Mouse (Mus musculus): Measurements from ENCODE around the gene Elmod1. TPM values are rescaled to one million over a fixed set of nuclear protein-coding genes. Genes with fewer than 3 reads are reported as not detected.

Elmod1 gene
- polyA plus RNA-seq, 1 experiment from 2014 or later: 19.3 TPM

GRCm38 (mm10) chr9:53899836-53900235 lies 75.3 kb downstream of the Elmod1 start:
- Histone ChIP-seq H3K9me3 (ENCODE audit: control insufficient read depth, low read length) (no peaks in the 10 kb centered on the region), H3K27ac (replicated peaks; ENCODE audit: low read depth, low read length) (no peak overlapping the region), H3K4me3 (replicated peaks; ENCODE audit: low read depth, low read length) (no peak overlapping the region), H3K4me1 (ENCODE audit: control insufficient read depth, insufficient read depth, low read length) (no peaks in the 10 kb centered on the region), H3K9ac (replicated peaks; ENCODE audit: low read length) (no peak overlapping the region), H3K4me2 (ENCODE audit: low read length) (no peak overlapping the region), H3K36me3 (ENCODE audit: control insufficient read depth, insufficient read depth, low read length) (no peaks in the 10 kb centered on the region), H3K27me3 (ENCODE audit: control insufficient read depth, insufficient read depth, low read length) (no peaks in the 10 kb centered on the region)
- no peak for DNase-seq
- no peak for ATAC-seq (ENCODE audit: low FRiP score, low TSS enrichment)
- WGBS: 88% methylated on average over 6 of the region's 6 CpGs

GRCm38 (mm10) chr9:53895827-53896226 lies 79.3 kb downstream of the Elmod1 start:
- H3K27ac ChIP-seq (replicated peaks; ENCODE audit: low read depth, low read length): no peak overlapping the region
- no peak overlapping the region for H3K4me3 ChIP-seq (replicated peaks; ENCODE audit: low read depth, low read length)
- DNase-seq (no peak), ATAC-seq (ENCODE audit: low FRiP score, low TSS enrichment) (no peak)
- no peaks in the 10 kb centered on the region for H3K9me3 ChIP-seq (ENCODE audit: control insufficient read depth, low read length)
- H3K27me3 ChIP-seq (ENCODE audit: control insufficient read depth, insufficient read depth, low read length): no peaks in the 10 kb centered on the region
- no peaks in the 10 kb centered on the region for H3K4me1 ChIP-seq (ENCODE audit: control insufficient read depth, insufficient read depth, low read length)
- no peak overlapping the region for H3K4me2 ChIP-seq (ENCODE audit: low read length)
- no peaks in the 10 kb centered on the region for H3K36me3 ChIP-seq (ENCODE audit: control insufficient read depth, insufficient read depth, low read length)
- 75% methylated on average over 7 of the region's 7 CpGs for WGBS
- no peak overlapping the region for H3K9ac ChIP-seq (replicated peaks; ENCODE audit: low read length)

- Histone ChIP-seq H3K9ac (replicated peaks; ENCODE audit: low read length) (no peak overlapping the region), H3K27me3 (ENCODE audit: control insufficient read depth, insufficient read depth, low read length) (no peaks in the 10 kb centered on the region), H3K27ac (replicated peaks; ENCODE audit: low read depth, low read length) (no peak overlapping the region), H3K36me3 (ENCODE audit: control insufficient read depth, insufficient read depth, low read length) (no peaks in the 10 kb centered on the region), H3K9me3 (ENCODE audit: control insufficient read depth, low read length) (no peaks in the 10 kb centered on the region), H3K4me3 (replicated peaks; ENCODE audit: low read depth, low read length) (no peak overlapping the region), H3K4me2 (ENCODE audit: low read length) (no peak overlapping the region), H3K4me1 (ENCODE audit: control insufficient read depth, insufficient read depth, low read length) (no peaks in the 10 kb centered on the region)
- DNase-seq: peak; percentile 88
- 0% methylated on average over 1 of the region's 1 CpGs for WGBS
- peak; percentile 27; the same call in 1 of the 2 replicates for ATAC-seq (ENCODE audit: low FRiP score, low TSS enrichment)
Observed at GRCm38 (mm10) chr9:53890075-53890474, 85.0 kb downstream of the Elmod1 start.

- Histone ChIP-seq H3K9me3 (ENCODE audit: control insufficient read depth, low read length) (no peaks in the 10 kb centered on the region), H3K4me1 (ENCODE audit: control insufficient read depth, insufficient read depth, low read length) (no peaks in the 10 kb centered on the region), H3K4me2 (ENCODE audit: low read length) (no peak overlapping the region), H3K9ac (replicated peaks; ENCODE audit: low read length) (no peak overlapping the region), H3K36me3 (ENCODE audit: control insufficient read depth, insufficient read depth, low read length) (no peaks in the 10 kb centered on the region), H3K27ac (replicated peaks; ENCODE audit: low read depth, low read length) (0 out of 2 replicates have a peak overlapping the region, but pooled peaks have one; percentile 32), H3K4me3 (replicated peaks; ENCODE audit: low read depth, low read length) (no peak overlapping the region), H3K27me3 (ENCODE audit: control insufficient read depth, insufficient read depth, low read length) (no peaks in the 10 kb centered on the region)
- DNase-seq (peak; percentile 39), ATAC-seq (ENCODE audit: low FRiP score, low TSS enrichment) (peak; percentile 34)
- WGBS: 75% methylated on average over 23 of the region's 23 CpGs
Observed at GRCm38 (mm10) chr9:53883588-53884280, 91.4 kb downstream of the Elmod1 start.

GRCm38 (mm10) chr9:53877423-53877822 lies 97.7 kb downstream of the Elmod1 start:
- H3K4me2 ChIP-seq (ENCODE audit: low read length): no peak overlapping the region
- ATAC-seq (ENCODE audit: low FRiP score, low TSS enrichment) (no peak), DNase-seq (no peak)
- no peaks in the 10 kb centered on the region for H3K4me1 ChIP-seq (ENCODE audit: control insufficient read depth, insufficient read depth, low read length)
- no peak overlapping the region for H3K27ac ChIP-seq (replicated peaks; ENCODE audit: low read depth, low read length)
- WGBS: 57% methylated on average over 2 of the region's 2 CpGs
- H3K27me3 ChIP-seq (ENCODE audit: control insufficient read depth, insufficient read depth, low read length): no peaks in the 10 kb centered on the region
- no peaks in the 10 kb centered on the region for H3K9me3 ChIP-seq (ENCODE audit: control insufficient read depth, low read length)
- no peak overlapping the region for H3K4me3 ChIP-seq (replicated peaks; ENCODE audit: low read depth, low read length)
- no peaks in the 10 kb centered on the region for H3K36me3 ChIP-seq (ENCODE audit: control insufficient read depth, insufficient read depth, low read length)
- H3K9ac ChIP-seq (replicated peaks; ENCODE audit: low read length): no peak overlapping the region

GRCm38 (mm10) chr9:53873239-53873638 lies 101.9 kb downstream of the Elmod1 start:
- Histone ChIP-seq H3K36me3 (ENCODE audit: control insufficient read depth, insufficient read depth, low read length) (no peaks in the 10 kb centered on the region), H3K4me2 (ENCODE audit: low read length) (no peak overlapping the region), H3K27ac (replicated peaks; ENCODE audit: low read depth, low read length) (no peak overlapping the region), H3K4me3 (replicated peaks; ENCODE audit: low read depth, low read length) (no peak overlapping the region), H3K27me3 (ENCODE audit: control insufficient read depth, insufficient read depth, low read length) (no peaks in the 10 kb centered on the region), H3K4me1 (ENCODE audit: control insufficient read depth, insufficient read depth, low read length) (no peaks in the 10 kb centered on the region), H3K9ac (replicated peaks; ENCODE audit: low read length) (no peak overlapping the region), H3K9me3 (ENCODE audit: control insufficient read depth, low read length) (no peaks in the 10 kb centered on the region)
- no peak for ATAC-seq (ENCODE audit: low FRiP score, low TSS enrichment)
- DNase-seq: no peak
- WGBS: 93% methylated on average over 8 of the region's 8 CpGs

Other genes starting within 250 kb of the Elmod1 start
- gene Slc35f2, start 203.8 kb downstream of the Elmod1 start, polyA plus RNA-seq (2014; fragmentation: Nextera tagmentation; extraction: Ambion mirVana): 7.1 and 7.3 TPM in 2 replicates
- gene Sln, start 125.1 kb downstream of the Elmod1 start, polyA plus RNA-seq (2014; fragmentation: Nextera tagmentation; extraction: Ambion mirVana): not detected in 2 replicates
- 0.36 and 0.65 TPM in 2 replicates for gene Tnfaip8l3, start 93.1 kb upstream of the Elmod1 start, polyA plus RNA-seq (2014; fragmentation: Nextera tagmentation; extraction: Ambion mirVana)

Measured in midbrain, embryonic 14.5 days (tissue).